Mouse (Mus musculus): Measurements from ENCODE around the gene Per2. TPM values are rescaled to one million over a fixed set of nuclear protein-coding genes. Genes with fewer than 3 reads are reported as not detected.

The Per2 gene
- polyA plus RNA-seq, 1 experiment = 3.7 TPM

GRCm38 (mm10) chr1:91405406-91406169 lies 53.5 kb downstream of the Per2 start:
- Histone ChIP-seq H3K4me1 (ENCODE audit: control insufficient read depth, insufficient read depth, insufficient read length) (no peaks in the 10 kb centered on the region; the same call in 1 of the 2 replicates), H3K27ac (ENCODE audit: insufficient read depth, low read length) (no peak overlapping the region), H3K27me3 (ENCODE audit: control insufficient read depth, insufficient read depth, low read length) (no peaks in the 10 kb centered on the region), H3K36me3 (ENCODE audit: control insufficient read depth, insufficient read depth, low read length) (no peaks in the 10 kb centered on the region), H3K4me3 (ENCODE audit: extremely low read depth, insufficient read depth, insufficient read length) (peak overlapping the region; percentile 49)
- TF ChIP-seq CTCF (IDR thresholded peaks at IDR 0.05; ENCODE audit: extremely low read depth, insufficient read depth, insufficient read length, insufficient replicate concordance) (no peak), POLR2A (IDR thresholded peaks at IDR 0.05; ENCODE audit: low read depth, low read length) (no peak)
- WGBS = 55% methylated on average over 23 of the region's 23 CpGs
- no peak for DNase-seq (ENCODE audit: low read depth in 1 of 2, low spot score in 2 of 2)

DNA sequence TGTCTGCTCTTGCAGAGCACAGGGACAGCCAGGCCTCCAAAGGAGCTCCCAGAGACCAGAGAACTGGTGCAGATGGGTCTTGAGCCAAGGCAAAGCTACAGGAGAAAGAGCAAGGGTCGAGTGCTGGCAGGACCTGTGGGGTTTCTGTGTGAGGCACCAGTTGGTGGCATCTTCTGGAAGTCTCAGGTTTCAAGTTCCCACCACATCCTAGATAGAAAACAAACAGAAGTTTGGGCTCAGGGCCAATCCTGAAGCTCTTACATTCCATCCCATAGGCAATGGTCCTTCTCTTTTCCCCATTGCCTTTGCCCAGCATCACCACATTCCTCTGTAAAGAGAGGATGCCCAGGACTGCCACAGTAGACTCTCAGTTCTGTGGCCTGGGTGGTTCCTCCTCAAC lies 54.1 kb downstream of the Per2 start:
- 48% methylated on average over 1 of the region's 1 CpGs for WGBS
- DNase-seq (ENCODE audit: low read depth in 1 of 2, low spot score in 2 of 2) = no peak

DNA sequence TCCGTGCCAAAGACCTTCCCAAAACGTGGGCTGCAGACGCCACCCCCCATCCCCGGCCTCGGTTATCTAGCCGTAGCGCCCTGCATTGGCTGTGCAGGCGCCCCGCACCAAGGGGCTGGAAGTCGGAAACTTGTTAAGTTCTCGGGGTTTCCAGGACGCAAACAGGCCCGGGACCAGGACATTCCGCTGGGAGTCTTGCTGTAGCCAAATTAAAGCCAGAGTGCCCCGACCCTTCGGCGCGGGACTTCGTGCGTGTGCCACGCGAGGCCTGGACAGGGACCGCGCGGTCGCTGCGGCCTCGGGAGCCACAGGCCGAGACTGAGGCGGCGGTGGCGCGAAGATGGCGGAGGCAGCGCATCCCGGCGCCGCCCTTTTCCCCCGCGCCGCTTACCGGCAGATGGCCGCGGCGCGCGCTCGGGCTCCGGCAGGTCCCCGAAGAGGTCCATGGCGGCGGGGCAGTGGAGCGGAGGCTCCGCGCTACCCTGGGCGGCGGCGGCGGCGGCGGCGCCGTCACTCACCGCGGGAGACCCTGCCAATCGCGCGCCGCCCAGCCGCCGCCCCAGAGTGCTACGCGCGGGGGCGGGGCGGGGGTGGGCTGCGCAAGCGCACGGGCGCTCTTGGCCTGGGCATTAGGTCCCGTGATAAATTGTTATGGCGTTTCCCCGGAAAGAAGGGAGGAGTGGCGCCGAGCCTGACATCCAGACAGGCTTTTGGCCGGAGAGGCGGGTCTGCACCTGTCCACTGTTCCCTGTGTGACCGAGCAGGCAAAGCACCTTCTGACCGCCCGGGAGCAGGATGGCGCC lies 60.7 kb downstream of the Per2 start, which contains the start of gene Ilkap:
Gene Ilkap (minus strand): TSS at position 556 of the 803 bp plus-strand sequence.
- Histone ChIP-seq H3K36me3 (ENCODE audit: control insufficient read depth, insufficient read depth, low read length) (no peaks in the 10 kb centered on the region; the same call in 1 of the 2 replicates), H3K4me1 (ENCODE audit: control insufficient read depth, insufficient read depth, insufficient read length) (peaks cover 6% of the 10 kb centered on the region; the same call in 1 of the 2 replicates), H3K27ac (ENCODE audit: insufficient read depth, low read length) (peak within 1 kb of the TSS; percentile 91), H3K27me3 (ENCODE audit: control insufficient read depth, insufficient read depth, low read length) (no peaks in the 10 kb centered on the region), H3K4me3 (ENCODE audit: extremely low read depth, insufficient read depth, insufficient read length) (peak within 1 kb of the TSS; percentile 99)
- DNase-seq (ENCODE audit: low read depth in 1 of 2, low spot score in 2 of 2) = peak; percentile 70
- TF ChIP-seq CTCF (IDR thresholded peaks at IDR 0.05; ENCODE audit: extremely low read depth, insufficient read depth, insufficient read length, insufficient replicate concordance) (no peak), POLR2A (IDR thresholded peaks at IDR 0.05; ENCODE audit: low read depth, low read length) (peak; percentile 68; the same call in 1 of the 2 replicates)
- WGBS = under 1% methylated on average over 65 of the region's 91 CpGs

More for the DNA sequence above, 54.1 kb downstream of the Per2 start:
- TF ChIP-seq CTCF (IDR thresholded peaks at IDR 0.05; ENCODE audit: extremely low read depth, insufficient read depth, insufficient read length, insufficient replicate concordance) = no peak
- no peak for TF ChIP-seq POLR2A (IDR thresholded peaks at IDR 0.05; ENCODE audit: low read depth, low read length)
- H3K4me1 ChIP-seq (ENCODE audit: control insufficient read depth, insufficient read depth, insufficient read length) = no peaks in the 10 kb centered on the region; the same call in 1 of the 2 replicates
- no peaks in the 10 kb centered on the region for H3K36me3 ChIP-seq (ENCODE audit: control insufficient read depth, insufficient read depth, low read length)
- H3K27ac ChIP-seq (ENCODE audit: insufficient read depth, low read length) = no peak overlapping the region
- no peaks in the 10 kb centered on the region for H3K27me3 ChIP-seq (ENCODE audit: control insufficient read depth, insufficient read depth, low read length)
- H3K4me3 ChIP-seq (ENCODE audit: extremely low read depth, insufficient read depth, insufficient read length) = no peak overlapping the region

DNA sequence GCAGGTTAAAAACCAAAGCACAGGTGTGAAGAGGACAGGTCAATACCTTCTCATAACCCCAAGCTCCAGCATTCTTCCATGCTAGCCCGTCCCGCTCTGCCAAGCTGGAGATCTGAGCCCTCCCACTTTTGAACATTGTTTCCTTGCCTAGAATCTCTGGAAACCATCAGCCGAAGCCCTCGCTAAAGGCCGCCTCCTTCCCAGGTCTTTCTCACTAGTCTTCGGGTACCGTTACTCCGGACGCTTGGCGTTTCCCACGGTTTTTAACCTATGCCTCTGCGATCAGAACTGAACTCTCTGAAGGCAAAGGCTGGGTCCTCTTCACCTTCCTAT lies 61.2 kb downstream of the Per2 start:
- no peak for DNase-seq (ENCODE audit: low read depth in 1 of 2, low spot score in 2 of 2)
- WGBS = 2% methylated on average over 12 of the region's 12 CpGs
- peak overlapping the region; percentile 58 for H3K27ac ChIP-seq (ENCODE audit: insufficient read depth, low read length)

DNA sequence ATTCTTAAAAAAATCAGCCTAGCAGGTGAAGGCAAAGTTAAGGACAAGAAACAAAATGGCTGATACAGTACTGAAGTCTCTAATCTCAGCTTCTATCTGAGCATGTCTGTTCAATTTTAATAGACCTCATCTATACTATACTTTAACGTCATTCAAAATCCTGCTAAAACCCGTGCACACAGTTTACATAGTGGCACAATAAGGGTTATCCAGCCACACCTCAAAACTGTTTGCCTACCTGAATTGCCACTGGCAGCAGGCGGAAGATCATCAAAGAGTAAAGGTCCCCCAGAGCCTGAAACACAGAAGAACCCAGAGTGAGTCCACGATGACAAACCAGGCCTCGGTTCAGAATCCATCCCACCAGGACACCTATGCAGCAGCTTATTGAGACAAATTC lies 68.8 kb downstream of the Per2 start:
- H3K36me3 ChIP-seq (ENCODE audit: control insufficient read depth, insufficient read depth, low read length) = peaks cover 22% of the 10 kb centered on the region
- H3K4me3 ChIP-seq (ENCODE audit: extremely low read depth, insufficient read depth, insufficient read length) = no peak overlapping the region
- H3K27me3 ChIP-seq (ENCODE audit: control insufficient read depth, insufficient read depth, low read length) = no peaks in the 10 kb centered on the region
- no peaks in the 10 kb centered on the region for H3K4me1 ChIP-seq (ENCODE audit: control insufficient read depth, insufficient read depth, insufficient read length)
- WGBS = 94% methylated on average over 5 of the region's 5 CpGs
- no peak for TF ChIP-seq POLR2A (IDR thresholded peaks at IDR 0.05; ENCODE audit: low read depth, low read length)
- TF ChIP-seq CTCF (IDR thresholded peaks at IDR 0.05; ENCODE audit: extremely low read depth, insufficient read depth, insufficient read length, insufficient replicate concordance) = no peak
- H3K27ac ChIP-seq (ENCODE audit: insufficient read depth, low read length) = no peak overlapping the region
- no peak for DNase-seq (ENCODE audit: low read depth in 1 of 2, low spot score in 2 of 2)

More for the DNA sequence above, 61.2 kb downstream of the Per2 start:
- Histone ChIP-seq H3K36me3 (ENCODE audit: control insufficient read depth, insufficient read depth, low read length) (no peaks in the 10 kb centered on the region; the same call in 1 of the 2 replicates), H3K4me1 (ENCODE audit: control insufficient read depth, insufficient read depth, insufficient read length) (peaks cover 6% of the 10 kb centered on the region; the same call in 1 of the 2 replicates), H3K4me3 (ENCODE audit: extremely low read depth, insufficient read depth, insufficient read length) (peak overlapping the region; percentile 99), H3K27me3 (ENCODE audit: control insufficient read depth, insufficient read depth, low read length) (no peaks in the 10 kb centered on the region)
- TF ChIP-seq CTCF (IDR thresholded peaks at IDR 0.05; ENCODE audit: extremely low read depth, insufficient read depth, insufficient read length, insufficient replicate concordance) (no peak), POLR2A (IDR thresholded peaks at IDR 0.05; ENCODE audit: low read depth, low read length) (no peak)

DNA sequence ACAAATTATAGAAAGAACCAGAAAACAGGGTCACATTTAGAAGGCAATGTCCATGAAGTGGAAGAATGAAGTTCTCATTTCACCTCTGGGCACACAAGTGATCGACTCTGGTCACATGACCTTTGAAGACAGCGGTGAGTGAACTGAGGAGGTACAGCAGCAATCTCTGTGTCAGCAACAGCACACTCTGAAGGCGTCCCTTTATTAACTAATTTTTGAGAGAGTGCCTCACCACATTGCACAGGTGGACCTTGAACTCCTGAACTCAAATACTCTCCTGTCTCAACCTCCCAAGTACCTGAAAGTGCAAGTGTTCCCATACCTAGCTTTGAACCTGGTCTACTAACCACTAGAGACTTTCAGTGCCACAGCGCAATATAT lies 78.0 kb downstream of the Per2 start:
- H3K27ac ChIP-seq (ENCODE audit: insufficient read depth, low read length) = no peak overlapping the region
- no peaks in the 10 kb centered on the region for H3K27me3 ChIP-seq (ENCODE audit: control insufficient read depth, insufficient read depth, low read length)
- no peak for TF ChIP-seq CTCF (IDR thresholded peaks at IDR 0.05; ENCODE audit: extremely low read depth, insufficient read depth, insufficient read length, insufficient replicate concordance)
- TF ChIP-seq POLR2A (IDR thresholded peaks at IDR 0.05; ENCODE audit: low read depth, low read length) = no peak
- no peak for DNase-seq (ENCODE audit: low read depth in 1 of 2, low spot score in 2 of 2)
- no peaks in the 10 kb centered on the region for H3K4me1 ChIP-seq (ENCODE audit: control insufficient read depth, insufficient read depth, insufficient read length)
- no peak overlapping the region for H3K4me3 ChIP-seq (ENCODE audit: extremely low read depth, insufficient read depth, insufficient read length)
- peaks cover 56% of the 10 kb centered on the region for H3K36me3 ChIP-seq (ENCODE audit: control insufficient read depth, insufficient read depth, low read length)
- whole genome bisulfite sequencing = 95% methylated on average over 4 of the region's 4 CpGs

Data from spleen, adult 2 months (tissue).